Mouse (Mus musculus) mature B cell (primary cell): ENCODE results near the gene Nfe2l2.
"Not testable (repeated sequence)": the region's sequence is repeated elsewhere in the genome, so short reads cannot be mapped to it uniquely, and the experiment has no call there.

ENCODE experiments used
- in situ Hi-C: fragments of 300-500 bp; cut with MboI; formaldehyde crosslinking; loops from 2 replicates; pipeline ENCODE4 v1.14.3; 2019

Gene Nfe2l2

GRCm38 (mm10) chr2:75643950-75644349 is 60.5 kb downstream of the Nfe2l2 start:
- in situ Hi-C loops, result no loop called here

GRCm38 (mm10) chr2:75642795-75643550 is 61.5 kb downstream of the Nfe2l2 start:
- in situ Hi-C loops, result no loop called here

DNA sequence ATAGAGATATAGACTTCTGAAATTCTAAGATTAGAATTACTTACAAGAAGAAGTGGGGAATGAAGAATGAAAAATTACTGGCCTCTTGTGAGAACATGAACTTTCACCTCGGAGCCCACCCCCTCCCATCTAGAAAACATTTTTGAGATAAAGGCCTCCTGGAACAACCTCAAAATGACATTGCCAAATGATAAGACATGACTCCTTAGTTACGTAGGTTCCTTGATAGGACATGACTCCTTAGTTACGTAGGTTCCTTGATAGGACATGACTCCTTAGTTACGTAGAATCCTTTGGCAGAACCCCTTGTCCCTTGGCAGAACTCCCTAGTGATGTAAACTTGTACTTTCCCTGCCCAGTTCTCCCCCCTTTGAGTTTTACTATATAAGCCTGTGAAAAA is 62.1 kb downstream of the Nfe2l2 start:
- in situ Hi-C loops, result not testable (repeated sequence)

DNA sequence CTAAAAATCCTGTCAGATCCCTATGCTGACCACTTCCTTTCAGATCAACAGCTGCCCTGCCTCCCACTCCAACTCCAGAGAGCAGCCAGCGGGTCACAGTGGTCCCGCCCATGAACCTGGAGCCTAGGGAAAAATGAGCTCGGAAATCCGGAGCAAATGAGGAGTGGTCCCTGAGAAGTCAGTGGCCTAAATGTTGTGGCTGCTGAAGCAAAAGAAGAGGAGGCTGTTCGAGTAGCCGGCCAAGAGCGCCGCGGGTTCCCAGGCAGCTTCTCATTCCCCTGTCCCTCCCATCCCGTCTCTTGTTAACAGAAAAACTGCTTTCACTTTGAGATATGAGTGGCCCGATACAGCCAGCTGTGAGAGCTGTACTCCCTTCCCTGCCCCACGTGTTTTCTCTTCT is 64.9 kb downstream of the Nfe2l2 start:
- in situ Hi-C loops, result not testable (repeated sequence)

DNA sequence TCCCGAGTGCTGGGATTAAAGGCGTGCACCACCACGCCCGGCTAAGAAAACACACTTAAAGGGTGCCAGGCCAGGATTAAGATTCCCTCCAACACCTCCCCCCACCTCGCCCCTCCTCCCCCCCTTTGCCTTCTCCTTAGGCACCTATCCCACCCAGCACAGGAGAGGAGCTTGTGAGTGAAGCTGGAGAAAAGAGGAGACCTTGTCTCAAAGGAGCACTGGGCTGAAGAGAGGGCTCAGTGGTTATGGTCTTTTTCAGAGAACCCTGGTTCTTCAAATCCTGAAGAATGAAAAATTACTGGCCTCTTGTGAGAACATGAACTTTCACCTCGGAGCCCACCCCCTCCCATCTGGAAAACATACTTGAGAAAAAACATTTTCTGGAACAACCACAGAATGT is 66.6 kb downstream of the Nfe2l2 start:
- in situ Hi-C loops, result not testable (repeated sequence)

- in situ Hi-C loops, result no loop called here
Observed at GRCm38 (mm10) chr2:75637361-75637760, 67.1 kb downstream of the Nfe2l2 start.

GRCm38 (mm10) chr2:75637055-75637304 is 67.5 kb downstream of the Nfe2l2 start:
- in situ Hi-C loops, result not testable (repeated sequence)

DNA sequence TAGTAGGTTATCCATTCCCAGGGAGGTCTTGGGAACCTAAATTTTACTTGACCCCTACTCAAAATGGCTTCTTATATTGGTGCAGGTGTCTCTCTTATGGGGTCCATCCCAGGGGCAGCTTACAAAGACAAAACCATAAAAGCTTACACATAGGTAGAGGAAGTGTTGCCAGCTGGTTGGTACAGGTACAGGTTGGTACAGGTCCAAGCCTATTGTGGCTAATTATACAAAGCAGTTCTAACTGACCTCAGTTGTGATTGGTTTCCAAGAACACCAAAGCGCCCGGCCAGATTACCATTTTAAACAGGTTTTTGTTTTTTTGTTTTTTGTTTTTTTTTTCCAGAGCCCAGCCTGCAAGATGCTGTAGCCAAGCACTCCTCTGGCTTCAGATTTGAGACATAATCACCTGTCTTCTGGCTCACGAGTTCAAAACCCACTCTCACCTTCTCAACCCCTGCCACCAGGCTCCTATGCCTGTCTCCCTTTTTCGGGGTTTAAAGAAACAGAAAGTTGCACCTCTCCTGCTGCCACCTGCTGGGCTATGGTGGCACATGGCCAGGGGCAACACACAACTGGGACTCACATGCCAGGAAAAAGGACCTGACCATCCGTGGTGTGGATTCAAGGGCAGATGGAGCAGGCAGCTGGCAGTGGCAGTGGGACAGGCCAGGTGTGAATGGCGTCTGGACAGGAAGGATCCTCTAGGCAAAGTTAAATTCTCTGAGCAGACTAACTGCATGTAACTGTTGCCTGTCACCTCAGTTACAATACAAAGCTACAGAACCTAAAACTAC is 68.0 kb downstream of the Nfe2l2 start:
- in situ Hi-C loops, result no loop called here

DNA sequence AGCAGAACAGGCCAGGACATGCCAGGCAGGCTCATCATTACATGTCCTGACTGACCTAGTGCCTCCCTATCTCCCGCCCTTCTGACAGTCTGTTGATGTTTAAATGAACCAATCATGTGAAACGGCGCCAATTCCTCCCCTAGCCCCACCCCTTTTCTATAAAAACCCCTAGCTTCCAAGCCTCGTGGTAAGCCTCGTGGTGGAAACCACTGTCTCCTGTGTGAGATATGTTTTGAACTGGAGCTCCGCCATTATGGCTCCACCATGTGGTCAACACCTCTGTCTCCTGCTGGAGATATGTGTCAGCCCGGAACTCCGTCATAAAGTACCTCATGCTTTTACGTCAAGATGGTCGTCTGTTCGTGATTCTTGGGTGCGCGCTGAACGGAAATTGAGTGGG is 70.0 kb downstream of the Nfe2l2 start:
- in situ Hi-C loops, result not testable (repeated sequence)

GRCm38 (mm10) chr2:75633784-75634183 is 70.7 kb downstream of the Nfe2l2 start:
- in situ Hi-C loops, result no loop called here

- in situ Hi-C loops, result no loop called here
Observed at GRCm38 (mm10) chr2:75633381-75633780, 71.1 kb downstream of the Nfe2l2 start.

GRCm38 (mm10) chr2:75632721-75633181 is 71.7 kb downstream of the Nfe2l2 start:
- in situ Hi-C loops, result no loop called here

GRCm38 (mm10) chr2:75632043-75632442 is 72.4 kb downstream of the Nfe2l2 start:
- in situ Hi-C loops, result no loop called here

DNA sequence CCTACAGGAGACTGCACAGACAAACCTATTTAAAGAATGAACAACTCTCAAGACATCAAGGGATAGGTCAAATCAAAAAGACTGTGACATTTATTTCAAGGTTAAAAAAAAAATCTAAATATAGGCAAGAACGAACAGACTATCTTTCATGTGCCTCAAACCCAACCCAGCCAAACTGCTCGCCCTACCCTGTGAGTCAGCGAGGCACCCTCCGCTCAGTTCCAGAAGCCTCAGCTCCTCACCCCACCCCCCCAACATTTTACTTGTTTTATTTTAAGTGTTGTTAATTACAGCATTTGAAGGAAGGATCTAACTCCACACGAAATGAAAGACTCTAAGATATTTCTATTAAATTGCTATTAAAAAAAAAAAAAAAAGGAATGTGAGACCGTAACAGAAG is 73.0 kb downstream of the Nfe2l2 start:
- in situ Hi-C loops, result no loop called here

DNA sequence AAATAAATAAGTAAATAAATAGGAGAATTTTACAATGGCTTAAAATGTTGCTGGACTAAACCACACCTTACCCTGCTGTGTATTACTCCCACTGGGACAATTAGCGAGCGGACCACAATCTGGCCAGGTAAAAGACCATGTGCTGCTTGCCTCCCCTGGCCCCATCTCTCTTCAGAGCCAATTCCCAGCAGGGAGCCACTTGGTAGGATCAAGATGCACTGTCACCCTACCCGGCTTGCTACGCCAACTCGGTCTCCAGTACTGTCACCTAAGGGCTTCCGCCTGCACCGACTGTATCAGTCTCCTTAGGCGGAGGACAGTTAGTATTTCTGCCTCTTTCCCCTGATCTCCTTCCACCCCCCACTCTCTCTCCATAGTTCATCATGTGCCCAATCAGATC is 76.0 kb downstream of the Nfe2l2 start:
- in situ Hi-C loops, result no loop called here

GRCm38 (mm10) chr2:75626597-75627440 is 77.6 kb downstream of the Nfe2l2 start:
- in situ Hi-C loops, result no loop called here
